Mouse (Mus musculus): ENCODE data around the gene Taok3. TPM values are rescaled to one million over a fixed set of nuclear protein-coding genes. Genes with fewer than 3 reads are reported as not detected.

The Taok3 gene
- total and polyA plus RNA-seq, 3 experiments, result 32.1 to 79.2 TPM; not detected in 1

GRCm38 (mm10) chr5:117108292-117108691, 11.6 kb upstream of the Taok3 start:
- H3K36me3 ChIP-seq (ENCODE audit: control insufficient read depth in 1 of 2, insufficient read depth in 2 of 2, low read length in 2 of 2), result peaks cover 0 to 5% of the 10 kb centered on the region in 2 experiments; a peak in 2 of 4 replicates
- H3K79me2 ChIP-seq (ENCODE audit: control insufficient read depth, insufficient read depth, low read length, poor library complexity), result no peaks in the 10 kb centered on the region
- H3K4me1 ChIP-seq (ENCODE audit: control insufficient read depth in 1 of 2, insufficient read depth in 2 of 2, low read length in 2 of 2), result no peaks in the 10 kb centered on the region
- no peak overlapping the region for H3K27ac ChIP-seq (ENCODE audit: control insufficient read depth, low read depth, low read length)
- H3K4me3 ChIP-seq (ENCODE audit: control insufficient read depth in 1 of 2, insufficient read depth in 1 of 2, low read depth in 2 of 2, low read length in 2 of 2), result no peak overlapping the region
- H3K27me3 ChIP-seq (ENCODE audit: control insufficient read depth in 1 of 2, insufficient read depth in 2 of 2, low read length in 2 of 2), result no peaks in the 10 kb centered on the region
- DNase-seq (ENCODE audit: low read depth, low spot score), result no peak
- no peak for TF ChIP-seq TCF12 (IDR thresholded peaks at IDR 0.05; ENCODE audit: low read depth, low read length)
- TF ChIP-seq SIN3A (IDR thresholded peaks at IDR 0.05; ENCODE audit: low read length), result no peak
- TF ChIP-seq USF1 (IDR thresholded peaks at IDR 0.05; ENCODE audit: low read depth, low read length), result no peak
- no peak for TF ChIP-seq USF2 (IDR thresholded peaks at IDR 0.05; ENCODE audit: borderline replicate concordance in 1 of 2, insufficient read depth in 1 of 2, low read depth in 1 of 2, low read length in 2 of 2)
- TF ChIP-seq TAL1 (IDR thresholded peaks at IDR 0.05; ENCODE audit: low read length), result no peak
- TF ChIP-seq ZNF384 (IDR thresholded peaks at IDR 0.05; ENCODE audit: low read depth, low read length), result no peak
- no peak for TF ChIP-seq NRF1 (IDR thresholded peaks at IDR 0.05; ENCODE audit: insufficient read depth, low read depth, low read length, poor library complexity, severe bottlenecking)
- no peak for TF ChIP-seq POLR2AphosphoS2 (IDR thresholded peaks at IDR 0.05; ENCODE audit: low read length)
- no peak for TF ChIP-seq E2F4 (IDR thresholded peaks at IDR 0.05; ENCODE audit: borderline replicate concordance, low read depth, low read length)
- TF ChIP-seq SMC3 (IDR thresholded peaks at IDR 0.05; ENCODE audit: low read depth, low read length), result no peak
- no peak for TF ChIP-seq ZKSCAN1 (IDR thresholded peaks at IDR 0.05; ENCODE audit: low read depth, low read length)
- no peak for TF ChIP-seq KAT2A (conservative IDR thresholded peaks at IDR 0.05; ENCODE audit: low read depth, low read length)
- TF ChIP-seq MYC (IDR thresholded peaks at IDR 0.05; ENCODE audit: low read depth, low read length), result no peak
- TF ChIP-seq TBP (IDR thresholded peaks at IDR 0.05; ENCODE audit: low read depth, low read length), result no peak
- TF ChIP-seq ELF1 (IDR thresholded peaks at IDR 0.05; ENCODE audit: low read depth, low read length), result no peak
- no peak for TF ChIP-seq NELFE (IDR thresholded peaks at IDR 0.05; ENCODE audit: low read depth, low read length)
- TF ChIP-seq RCOR1 (IDR thresholded peaks at IDR 0.05; ENCODE audit: low read depth, low read length), result no peak
- TF ChIP-seq CTCF (IDR thresholded peaks at IDR 0.05 in 2 of 3, conservative IDR thresholded peaks at IDR 0.05 in 1 of 3; ENCODE audit: control insufficient read depth in 1 of 3, insufficient read depth in 1 of 3, low read depth in 2 of 3, low read length in 3 of 3, poor library complexity in 1 of 3, severe bottlenecking in 1 of 3), result no peak
- no peaks in the 10 kb centered on the region for H3K9me3 ChIP-seq (replicated peaks; ENCODE audit: insufficient read depth, low read length)
- H3K9ac ChIP-seq (ENCODE audit: control insufficient read depth, low read depth, low read length, poor library complexity, severe bottlenecking), result no peak overlapping the region

DNA sequence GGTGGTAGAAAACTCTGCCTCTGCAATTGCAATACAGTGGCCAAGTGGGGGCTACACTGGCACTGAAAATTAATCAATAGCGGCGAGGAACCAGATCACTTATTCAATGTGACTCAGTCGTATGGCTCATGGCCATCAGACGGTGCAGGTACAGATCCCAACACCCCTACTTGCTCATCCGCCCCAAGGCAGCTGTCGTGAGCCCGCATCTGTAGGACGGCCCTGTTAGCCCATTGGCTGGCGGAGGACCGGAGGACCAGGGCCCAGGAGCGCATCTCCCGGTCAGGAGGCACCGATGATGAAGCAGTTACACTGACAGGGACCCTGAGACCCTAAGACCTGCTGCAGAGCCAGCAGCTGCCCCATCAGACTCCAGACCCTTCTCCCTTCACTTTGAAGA, 11.2 kb upstream of the Taok3 start:
- Histone ChIP-seq H3K27ac (ENCODE audit: control insufficient read depth, low read depth, low read length) (no peak overlapping the region), H3K4me3 (ENCODE audit: control insufficient read depth in 1 of 2, insufficient read depth in 1 of 2, low read depth in 2 of 2, low read length in 2 of 2) (no peak overlapping the region), H3K36me3 (ENCODE audit: control insufficient read depth in 1 of 2, insufficient read depth in 2 of 2, low read length in 2 of 2) (peaks cover 0 to 5% of the 10 kb centered on the region in 2 experiments; a peak in 2 of 4 replicates), H3K4me1 (ENCODE audit: control insufficient read depth in 1 of 2, insufficient read depth in 2 of 2, low read length in 2 of 2) (no peaks in the 10 kb centered on the region), H3K27me3 (ENCODE audit: control insufficient read depth in 1 of 2, insufficient read depth in 2 of 2, low read length in 2 of 2) (no peaks in the 10 kb centered on the region), H3K79me2 (ENCODE audit: control insufficient read depth, insufficient read depth, low read length, poor library complexity) (no peaks in the 10 kb centered on the region), H3K9ac (ENCODE audit: control insufficient read depth, low read depth, low read length, poor library complexity, severe bottlenecking) (no peak overlapping the region), H3K9me3 (replicated peaks; ENCODE audit: insufficient read depth, low read length) (no peaks in the 10 kb centered on the region)
- DNase-seq (ENCODE audit: low read depth, low spot score), result no peak
- TF ChIP-seq KAT2A (conservative IDR thresholded peaks at IDR 0.05; ENCODE audit: low read depth, low read length), result no peak
- no peak for TF ChIP-seq TAL1 (IDR thresholded peaks at IDR 0.05; ENCODE audit: low read length)
- no peak for TF ChIP-seq USF2 (IDR thresholded peaks at IDR 0.05; ENCODE audit: borderline replicate concordance in 1 of 2, insufficient read depth in 1 of 2, low read depth in 1 of 2, low read length in 2 of 2)
- TF ChIP-seq POLR2AphosphoS5 (IDR thresholded peaks at IDR 0.05; ENCODE audit: borderline replicate concordance, low read depth, low read length), result no peak
- no peak for TF ChIP-seq MXI1 (IDR thresholded peaks at IDR 0.05; ENCODE audit: low read depth, low read length)
- no peak for TF ChIP-seq POLR2A (IDR thresholded peaks at IDR 0.05; ENCODE audit: control insufficient read depth in 1 of 2, insufficient read depth in 1 of 2, low read depth in 1 of 2, low read length in 2 of 2, poor library complexity in 1 of 2)
- TF ChIP-seq MYC (IDR thresholded peaks at IDR 0.05; ENCODE audit: low read depth, low read length), result no peak
- no peak for TF ChIP-seq CTCF (IDR thresholded peaks at IDR 0.05 in 2 of 3, conservative IDR thresholded peaks at IDR 0.05 in 1 of 3; ENCODE audit: control insufficient read depth in 1 of 3, insufficient read depth in 1 of 3, low read depth in 2 of 3, low read length in 3 of 3, poor library complexity in 1 of 3, severe bottlenecking in 1 of 3)
- TF ChIP-seq ETS1 (IDR thresholded peaks at IDR 0.05; ENCODE audit: low read depth, low read length), result no peak
- TF ChIP-seq EP300 (IDR thresholded peaks at IDR 0.05; ENCODE audit: low read depth in 1 of 2, low read length in 2 of 2), result no peak
- no peak for TF ChIP-seq ZMIZ1 (IDR thresholded peaks at IDR 0.05; ENCODE audit: low read depth, low read length)
- TF ChIP-seq ZC3H11A (IDR thresholded peaks at IDR 0.05; ENCODE audit: low read depth, low read length), result no peak
- TF ChIP-seq MYB (IDR thresholded peaks at IDR 0.05; ENCODE audit: low read depth, low read length), result no peak
- TF ChIP-seq ZKSCAN1 (IDR thresholded peaks at IDR 0.05; ENCODE audit: low read depth, low read length), result no peak
- TF ChIP-seq NELFE (IDR thresholded peaks at IDR 0.05; ENCODE audit: low read depth, low read length), result no peak
- TF ChIP-seq RAD21 (IDR thresholded peaks at IDR 0.05; ENCODE audit: low read depth, low read length), result no peak
- no peak for TF ChIP-seq ZNF384 (IDR thresholded peaks at IDR 0.05; ENCODE audit: low read depth, low read length)
- no peak for TF ChIP-seq SMC3 (IDR thresholded peaks at IDR 0.05; ENCODE audit: low read depth, low read length)
